Mouse (Mus musculus): ENCODE measurements around the gene Tfdp2. TPM values are rescaled to one million over a fixed set of nuclear protein-coding genes. Genes with fewer than 3 reads are reported as not detected.

Gene Tfdp2
- polyA plus RNA-seq, 1 experiment = 5.2 TPM

DNA sequence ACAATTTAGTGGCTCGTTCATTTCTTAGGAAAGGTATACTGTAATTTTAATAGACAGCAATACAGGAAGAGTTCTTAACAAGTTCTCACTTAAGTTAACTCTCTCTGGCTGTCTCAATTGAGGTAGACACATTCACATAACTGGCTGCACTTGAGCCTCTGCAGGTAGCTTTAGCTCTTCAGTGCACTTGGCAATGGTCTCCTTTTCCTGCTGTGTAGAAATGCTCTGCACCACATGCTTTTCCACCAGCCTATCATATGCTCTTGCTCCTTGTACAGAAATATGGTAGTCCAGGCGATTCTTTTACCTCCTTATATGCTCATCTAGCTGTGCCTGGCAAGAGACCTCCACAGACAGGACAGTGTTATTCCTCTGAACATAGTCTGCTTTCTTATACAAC is 73.7 kb downstream of the Tfdp2 start:
- Histone ChIP-seq H3K4me3 (replicated peaks) (peak overlapping the region; percentile 12), H3K9me3 (ENCODE audit: control insufficient read depth, low read length) (no peaks in the 10 kb centered on the region), H3K4me1 (ENCODE audit: control insufficient read depth) (peaks cover 73% of the 10 kb centered on the region), H3K27me3 (ENCODE audit: control insufficient read depth) (no peaks in the 10 kb centered on the region), H3K36me3 (ENCODE audit: control insufficient read depth) (peaks cover 92% of the 10 kb centered on the region)
- TF ChIP-seq TAL1 (IDR thresholded peaks at IDR 0.05; ENCODE audit: low read length) (no peak), GATA1 (IDR thresholded peaks at IDR 0.05; ENCODE audit: low read length) (no peak)

DNA sequence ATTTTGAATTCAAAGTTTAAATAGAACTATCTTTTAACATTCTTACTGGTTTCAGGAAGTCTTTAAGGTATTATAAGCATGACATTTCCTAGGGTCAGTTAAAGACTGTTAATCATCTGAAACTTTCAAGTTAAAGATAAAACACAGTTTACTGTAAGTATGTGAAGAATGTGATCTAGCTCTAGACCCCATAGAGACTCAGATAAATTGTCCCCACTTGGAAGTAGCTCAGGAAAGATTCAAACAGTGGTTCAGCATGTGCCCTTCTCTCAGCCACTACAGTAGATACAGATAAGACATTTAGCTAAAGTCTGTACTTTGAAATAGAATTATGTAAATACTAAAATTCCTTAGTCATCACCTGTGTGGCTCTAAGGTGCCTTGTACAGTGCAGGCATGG is 79.5 kb downstream of the Tfdp2 start:
- no peaks in the 10 kb centered on the region for H3K27me3 ChIP-seq (ENCODE audit: control insufficient read depth)
- TF ChIP-seq GATA1 (IDR thresholded peaks at IDR 0.05; ENCODE audit: low read length) (no peak), TAL1 (IDR thresholded peaks at IDR 0.05; ENCODE audit: low read length) (no peak)
- H3K4me3 ChIP-seq (replicated peaks) = no peak overlapping the region
- peaks cover 94% of the 10 kb centered on the region for H3K36me3 ChIP-seq (ENCODE audit: control insufficient read depth)
- H3K4me1 ChIP-seq (ENCODE audit: control insufficient read depth) = peaks cover 51% of the 10 kb centered on the region
- H3K9me3 ChIP-seq (ENCODE audit: control insufficient read depth, low read length) = no peaks in the 10 kb centered on the region

DNA sequence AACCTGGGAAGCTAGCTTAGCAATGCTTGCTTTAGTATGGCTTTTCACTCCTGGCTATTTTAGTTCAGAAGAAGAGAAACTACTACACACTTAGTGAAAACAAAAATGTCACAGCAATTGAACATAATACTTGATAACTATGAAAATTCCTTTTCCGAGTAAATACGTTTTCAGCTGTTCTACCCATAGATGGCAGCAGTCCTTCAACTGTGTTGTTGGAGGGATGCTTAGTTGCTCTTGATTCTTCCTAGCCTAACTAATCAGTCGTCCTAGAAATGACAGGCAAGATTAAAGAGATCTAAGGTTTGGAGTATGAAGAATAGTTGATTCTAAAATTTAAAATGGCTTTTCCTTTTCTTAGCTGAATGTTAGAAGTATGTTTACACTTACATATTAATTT is 85.4 kb downstream of the Tfdp2 start:
- H3K4me3 ChIP-seq (replicated peaks) = no peak overlapping the region
- H3K36me3 ChIP-seq (ENCODE audit: control insufficient read depth) = peaks cover 92% of the 10 kb centered on the region
- H3K27me3 ChIP-seq (ENCODE audit: control insufficient read depth) = no peaks in the 10 kb centered on the region
- TF ChIP-seq TAL1 (IDR thresholded peaks at IDR 0.05; ENCODE audit: low read length) (no peak), GATA1 (IDR thresholded peaks at IDR 0.05; ENCODE audit: low read length) (no peak)
- H3K4me1 ChIP-seq (ENCODE audit: control insufficient read depth) = peaks cover 29% of the 10 kb centered on the region
- H3K9me3 ChIP-seq (ENCODE audit: control insufficient read depth, low read length) = no peaks in the 10 kb centered on the region

DNA sequence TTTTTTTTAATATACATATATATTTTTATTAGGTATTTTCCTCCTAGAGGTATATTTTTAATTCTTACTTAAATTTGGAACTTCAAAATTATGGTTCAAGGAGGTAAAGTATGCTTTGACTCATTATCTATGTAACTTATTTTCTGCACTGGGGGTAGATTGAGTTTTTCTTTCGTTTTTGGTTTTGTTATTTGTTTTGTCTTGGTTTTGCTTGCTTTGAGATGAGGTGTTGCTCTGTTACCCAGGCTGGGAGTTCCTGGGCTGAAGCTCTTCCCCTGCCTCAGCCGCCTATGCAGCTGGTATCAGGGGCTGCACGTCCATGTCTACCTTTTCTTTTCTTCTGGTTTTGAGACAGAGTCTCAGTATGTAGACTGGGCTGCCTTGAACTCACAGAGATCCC is 86.0 kb downstream of the Tfdp2 start:
- Histone ChIP-seq H3K9me3 (ENCODE audit: control insufficient read depth, low read length) (no peaks in the 10 kb centered on the region), H3K4me1 (ENCODE audit: control insufficient read depth) (peaks cover 25% of the 10 kb centered on the region), H3K27me3 (ENCODE audit: control insufficient read depth) (no peaks in the 10 kb centered on the region), H3K4me3 (replicated peaks) (no peak overlapping the region), H3K36me3 (ENCODE audit: control insufficient read depth) (peaks cover 92% of the 10 kb centered on the region)
- TF ChIP-seq TAL1 (IDR thresholded peaks at IDR 0.05; ENCODE audit: low read length) (no peak), GATA1 (IDR thresholded peaks at IDR 0.05; ENCODE audit: low read length) (no peak)

DNA sequence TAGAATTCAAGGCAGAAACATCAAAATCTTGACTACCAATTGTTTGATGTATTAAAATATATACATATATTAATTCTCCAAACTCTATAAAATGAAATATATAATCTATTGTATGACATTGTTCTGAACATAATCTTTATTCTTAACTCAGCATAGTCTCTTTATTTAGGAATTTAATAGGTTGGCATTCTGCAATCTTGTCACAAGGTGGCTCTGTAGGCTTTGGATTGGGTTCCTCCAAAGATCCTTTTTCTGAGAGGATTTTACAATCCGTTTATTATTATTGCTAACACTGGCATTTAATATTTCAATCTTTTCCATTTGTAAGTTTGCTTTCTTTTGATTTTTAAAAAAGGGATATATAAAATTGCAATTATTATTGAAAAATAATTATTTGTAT is 88.8 kb downstream of the Tfdp2 start:
- H3K27me3 ChIP-seq (ENCODE audit: control insufficient read depth) = no peaks in the 10 kb centered on the region
- H3K4me1 ChIP-seq (ENCODE audit: control insufficient read depth) = peaks cover 15% of the 10 kb centered on the region
- no peak overlapping the region for H3K4me3 ChIP-seq (replicated peaks)
- TF ChIP-seq GATA1 (IDR thresholded peaks at IDR 0.05; ENCODE audit: low read length) (no peak), TAL1 (IDR thresholded peaks at IDR 0.05; ENCODE audit: low read length) (no peak)
- H3K36me3 ChIP-seq (ENCODE audit: control insufficient read depth) = peaks cover 93% of the 10 kb centered on the region
- no peaks in the 10 kb centered on the region for H3K9me3 ChIP-seq (ENCODE audit: control insufficient read depth, low read length)

DNA sequence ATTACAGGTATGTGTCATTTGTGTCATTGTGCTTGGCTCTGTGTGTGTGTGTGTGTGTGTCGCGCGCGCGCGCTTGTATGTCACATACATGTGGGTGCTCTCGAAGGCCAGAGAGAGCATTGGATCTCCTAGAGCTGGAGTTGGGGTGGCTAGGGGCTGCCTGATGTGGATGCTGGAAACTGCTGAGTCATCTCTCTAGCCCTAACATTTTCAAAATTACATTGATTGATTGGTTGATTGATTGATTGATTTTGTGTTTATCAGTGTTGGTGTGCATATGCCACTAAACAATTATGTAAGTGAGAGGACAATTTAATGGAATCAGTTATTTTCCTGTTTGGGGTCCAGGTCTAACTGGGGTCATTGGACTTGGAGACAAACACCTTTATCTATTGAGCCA is 96.1 kb downstream of the Tfdp2 start:
- Histone ChIP-seq H3K4me3 (replicated peaks) (no peak overlapping the region), H3K36me3 (ENCODE audit: control insufficient read depth) (peaks cover 98% of the 10 kb centered on the region), H3K9me3 (ENCODE audit: control insufficient read depth, low read length) (no peaks in the 10 kb centered on the region), H3K27me3 (ENCODE audit: control insufficient read depth) (no peaks in the 10 kb centered on the region), H3K4me1 (ENCODE audit: control insufficient read depth) (peaks cover 3% of the 10 kb centered on the region; the same call in 1 of the 2 replicates)
- TF ChIP-seq GATA1 (IDR thresholded peaks at IDR 0.05; ENCODE audit: low read length) = no peak
- TF ChIP-seq TAL1 (IDR thresholded peaks at IDR 0.05; ENCODE audit: low read length) = no peak

DNA sequence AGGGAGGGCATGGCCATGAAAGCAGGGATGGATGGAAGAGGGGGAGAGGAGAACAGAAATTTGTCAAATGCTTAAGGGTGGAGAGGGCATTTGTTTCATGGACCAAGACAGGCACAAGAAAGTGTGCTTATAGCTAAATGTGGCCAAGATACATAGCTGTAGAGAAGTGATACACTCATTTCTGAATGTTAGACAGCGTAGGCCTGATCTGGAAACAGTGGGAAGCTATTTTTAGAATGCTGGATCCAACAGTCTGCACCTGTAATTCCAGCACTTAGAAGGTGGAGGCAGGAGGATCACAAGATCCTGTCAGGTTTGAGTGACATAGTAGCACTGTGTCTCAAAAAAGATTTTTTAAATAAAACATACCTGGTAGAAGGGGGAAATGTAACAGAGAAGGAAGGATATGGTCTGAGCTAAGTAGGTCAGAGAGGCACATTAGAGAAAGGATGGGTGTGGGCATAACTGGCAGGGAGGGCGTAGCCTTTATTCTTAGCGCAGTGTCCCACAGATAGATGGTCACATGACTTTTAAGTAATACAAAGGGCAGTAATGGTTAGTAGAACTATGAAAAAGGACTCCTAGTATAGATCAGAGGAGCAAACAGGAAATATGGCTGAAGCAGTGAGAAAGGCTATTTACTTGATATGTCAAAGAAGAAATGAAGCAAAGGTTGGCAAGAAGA is 103.4 kb downstream of the Tfdp2 start:
- TF ChIP-seq TAL1 (IDR thresholded peaks at IDR 0.05; ENCODE audit: low read length) = no peak
- TF ChIP-seq GATA1 (IDR thresholded peaks at IDR 0.05; ENCODE audit: low read length) = no peak
- Histone ChIP-seq H3K4me1 (ENCODE audit: control insufficient read depth) (peaks cover 24% of the 10 kb centered on the region), H3K4me3 (replicated peaks) (no peak overlapping the region), H3K27me3 (ENCODE audit: control insufficient read depth) (no peaks in the 10 kb centered on the region), H3K36me3 (ENCODE audit: control insufficient read depth) (peaks cover 98% of the 10 kb centered on the region), H3K9me3 (ENCODE audit: control insufficient read depth, low read length) (no peaks in the 10 kb centered on the region)

DNA sequence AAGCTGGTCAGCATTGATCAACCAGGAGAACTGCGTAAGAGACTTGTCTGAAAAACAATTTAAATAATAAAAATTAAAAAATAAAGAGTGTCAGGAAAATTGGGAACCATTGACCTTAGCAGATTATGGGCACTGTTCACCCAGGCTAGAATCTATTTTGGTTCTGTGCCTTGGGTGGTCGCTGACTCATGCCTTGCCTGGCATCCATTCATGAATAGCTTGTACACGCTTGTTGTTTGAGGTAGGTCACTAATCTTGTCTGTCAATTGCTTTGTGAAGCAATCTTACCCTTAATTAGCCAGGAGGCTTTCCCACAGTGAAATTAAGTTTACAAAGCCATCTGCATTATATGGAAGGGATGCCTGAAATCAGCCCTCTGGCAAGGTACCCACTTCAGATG is 112.7 kb downstream of the Tfdp2 start:
- Histone ChIP-seq H3K36me3 (ENCODE audit: control insufficient read depth) (peaks cover 100% of the 10 kb centered on the region), H3K9me3 (ENCODE audit: control insufficient read depth, low read length) (peaks cover 2% of the 10 kb centered on the region), H3K4me1 (ENCODE audit: control insufficient read depth) (peaks cover 11% of the 10 kb centered on the region), H3K4me3 (replicated peaks) (no peak overlapping the region), H3K27me3 (ENCODE audit: control insufficient read depth) (no peaks in the 10 kb centered on the region)
- TF ChIP-seq GATA1 (IDR thresholded peaks at IDR 0.05; ENCODE audit: low read length) = no peak
- no peak for TF ChIP-seq TAL1 (IDR thresholded peaks at IDR 0.05; ENCODE audit: low read length)

GRCm38 (mm10) chr9:96312074-96312473 is 116.0 kb downstream of the Tfdp2 start:
- no peak for TF ChIP-seq TAL1 (IDR thresholded peaks at IDR 0.05; ENCODE audit: low read length)
- no peak for TF ChIP-seq GATA1 (IDR thresholded peaks at IDR 0.05; ENCODE audit: low read length)
- Histone ChIP-seq H3K36me3 (ENCODE audit: control insufficient read depth) (peaks cover 100% of the 10 kb centered on the region), H3K4me3 (replicated peaks) (no peak overlapping the region), H3K27me3 (ENCODE audit: control insufficient read depth) (no peaks in the 10 kb centered on the region), H3K4me1 (ENCODE audit: control insufficient read depth) (peaks cover 11% of the 10 kb centered on the region), H3K9me3 (ENCODE audit: control insufficient read depth, low read length) (no peaks in the 10 kb centered on the region)

- no peak for TF ChIP-seq TAL1 (IDR thresholded peaks at IDR 0.05; ENCODE audit: low read length)
- no peak for TF ChIP-seq GATA1 (IDR thresholded peaks at IDR 0.05; ENCODE audit: low read length)
- Histone ChIP-seq H3K4me1 (ENCODE audit: control insufficient read depth) (no peaks in the 10 kb centered on the region), H3K4me3 (replicated peaks) (no peak overlapping the region), H3K36me3 (ENCODE audit: control insufficient read depth) (peaks cover 100% of the 10 kb centered on the region), H3K9me3 (ENCODE audit: control insufficient read depth, low read length) (no peaks in the 10 kb centered on the region), H3K27me3 (ENCODE audit: control insufficient read depth) (no peaks in the 10 kb centered on the region)
These were observed 123.3 kb downstream of the Tfdp2 start for GRCm38 (mm10) chr9:96319333-96319732.

All from erythroblast, embryonic 14.5 days (primary cell).